Mouse (Mus musculus): ENCODE data around the gene Rab4b. TPM values are rescaled to one million over a fixed set of nuclear protein-coding genes. Genes with fewer than 3 reads are reported as not detected.

Gene Rab4b
- polyA plus RNA-seq, 1 experiment = 56.3 TPM

- no peak overlapping the region for H3ac ChIP-seq (ENCODE audit: control insufficient read depth, insufficient read length)
- peaks cover 27% of the 10 kb centered on the region for H3K79me2 ChIP-seq (ENCODE audit: control insufficient read depth, insufficient read depth)
- no peak for TF ChIP-seq E2F4 (IDR thresholded peaks at IDR 0.05; ENCODE audit: insufficient read depth)
- no peak for TF ChIP-seq MYOG (IDR thresholded peaks at IDR 0.05; ENCODE audit: control insufficient read depth in 1 of 3, insufficient read depth in 1 of 3, insufficient read length in 2 of 3, low read depth in 2 of 3)
- no peak for TF ChIP-seq POLR2A (IDR thresholded peaks at IDR 0.05; ENCODE audit: insufficient read length, low read depth)
- TF ChIP-seq MAX (IDR thresholded peaks at IDR 0.05; ENCODE audit: low read depth) = no peak
- no peak for TF ChIP-seq USF1 (IDR thresholded peaks at IDR 0.05; ENCODE audit: low read depth)
- TF ChIP-seq REST (IDR thresholded peaks at IDR 0.05; ENCODE audit: insufficient read depth, insufficient read length) = no peak
- TF ChIP-seq MYOD1 (IDR thresholded peaks at IDR 0.05; ENCODE audit: control insufficient read depth in 1 of 3, insufficient read length in 2 of 3, low read depth in 2 of 3) = no peak
- no peak for TF ChIP-seq TCF3 (IDR thresholded peaks at IDR 0.05; ENCODE audit: insufficient read length, low read depth)
- no peak for TF ChIP-seq TCF12 (IDR thresholded peaks at IDR 0.05; ENCODE audit: insufficient read depth, poor library complexity, severe bottlenecking)
- TF ChIP-seq CEBPB (IDR thresholded peaks at IDR 0.05; ENCODE audit: insufficient read depth, poor library complexity, severe bottlenecking) = no peak
- no peak for TF ChIP-seq POLR2AphosphoS2 (IDR thresholded peaks at IDR 0.05; ENCODE audit: insufficient read length, low read depth)
- no peak for TF ChIP-seq SRF (IDR thresholded peaks at IDR 0.05; ENCODE audit: control insufficient read depth, insufficient read length, low read depth)
- H3K4me3 ChIP-seq = no peak overlapping the region
- H3K27me3 ChIP-seq (ENCODE audit: control insufficient read depth, insufficient read depth, insufficient read length) = no peaks in the 10 kb centered on the region
- peaks cover 43% of the 10 kb centered on the region for H3K36me3 ChIP-seq (ENCODE audit: control insufficient read depth, insufficient read depth)
- H3K4me2 ChIP-seq (ENCODE audit: low read depth) = no peak overlapping the region
Measured at GRCm38 (mm10) chr7:27189271-27189931, 10.7 kb upstream of the Rab4b start.

DNA sequence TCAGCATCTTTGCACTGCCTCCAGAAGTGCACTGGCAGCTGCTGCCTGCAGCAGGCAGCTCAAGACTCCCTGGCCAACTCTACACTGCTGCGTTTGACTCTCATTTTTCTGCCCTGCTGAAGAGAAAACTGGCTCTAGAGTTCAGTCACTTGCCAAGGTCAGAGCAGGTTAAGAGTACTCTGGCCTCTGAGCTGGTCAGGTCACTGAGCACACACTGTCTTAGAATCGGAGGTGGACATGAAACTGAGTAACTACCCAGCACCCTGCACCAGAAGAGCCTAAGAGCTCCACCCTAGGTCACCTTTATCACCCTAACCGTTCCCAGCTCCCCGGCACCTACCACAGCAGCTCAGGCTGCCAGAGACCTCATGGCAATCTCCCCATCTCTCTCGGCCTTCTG, 7.3 kb upstream of the Rab4b start:
- Histone ChIP-seq H3K27me3 (ENCODE audit: control insufficient read depth, insufficient read depth, insufficient read length) (no peaks in the 10 kb centered on the region), H3K79me2 (ENCODE audit: control insufficient read depth, insufficient read depth) (no peaks in the 10 kb centered on the region), H3K36me3 (ENCODE audit: control insufficient read depth, insufficient read depth) (peaks cover 23% of the 10 kb centered on the region), H3ac (ENCODE audit: control insufficient read depth, insufficient read length) (no peak overlapping the region), H3K4me2 (ENCODE audit: low read depth) (no peak overlapping the region), H3K4me3 (no peak overlapping the region)
- TF ChIP-seq SRF (IDR thresholded peaks at IDR 0.05; ENCODE audit: control insufficient read depth, insufficient read length, low read depth) (no peak), TCF12 (IDR thresholded peaks at IDR 0.05; ENCODE audit: insufficient read depth, poor library complexity, severe bottlenecking) (no peak), MYOG (IDR thresholded peaks at IDR 0.05; ENCODE audit: control insufficient read depth in 1 of 3, insufficient read depth in 1 of 3, insufficient read length in 2 of 3, low read depth in 2 of 3) (no peak), TCF3 (IDR thresholded peaks at IDR 0.05; ENCODE audit: insufficient read length, low read depth) (no peak), USF1 (IDR thresholded peaks at IDR 0.05; ENCODE audit: low read depth) (no peak), REST (IDR thresholded peaks at IDR 0.05; ENCODE audit: insufficient read depth, insufficient read length) (no peak), POLR2AphosphoS2 (IDR thresholded peaks at IDR 0.05; ENCODE audit: insufficient read length, low read depth) (no peak)

DNA sequence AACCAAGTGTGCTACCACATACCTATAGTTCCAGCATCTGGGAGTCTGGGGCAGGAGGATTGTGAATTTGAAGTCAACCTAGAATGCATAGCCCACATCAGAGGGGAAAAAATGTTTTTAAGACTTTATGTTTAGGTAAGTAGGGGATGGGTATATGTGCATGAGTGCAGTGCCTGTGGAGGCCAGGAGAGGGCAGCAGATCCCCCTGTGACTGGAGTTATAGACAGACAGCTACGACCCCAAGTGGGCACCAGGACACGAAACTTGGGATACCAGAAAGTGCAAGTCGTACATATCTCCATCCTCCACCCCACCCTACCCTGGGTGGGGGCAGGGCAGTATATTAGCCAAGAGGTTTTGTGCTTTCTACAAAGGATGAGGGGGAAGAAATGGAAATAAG, 6.3 kb upstream of the Rab4b start:
- Histone ChIP-seq H3ac (ENCODE audit: control insufficient read depth, insufficient read length) (no peak overlapping the region), H3K27me3 (ENCODE audit: control insufficient read depth, insufficient read depth, insufficient read length) (no peaks in the 10 kb centered on the region), H3K36me3 (ENCODE audit: control insufficient read depth, insufficient read depth) (peaks cover 14% of the 10 kb centered on the region), H3K4me2 (ENCODE audit: low read depth) (no peak overlapping the region), H3K79me2 (ENCODE audit: control insufficient read depth, insufficient read depth) (no peaks in the 10 kb centered on the region), H3K4me3 (no peak overlapping the region)
- TF ChIP-seq POLR2AphosphoS2 (IDR thresholded peaks at IDR 0.05; ENCODE audit: insufficient read length, low read depth) (no peak), TCF3 (IDR thresholded peaks at IDR 0.05; ENCODE audit: insufficient read length, low read depth) (no peak), MAX (IDR thresholded peaks at IDR 0.05; ENCODE audit: low read depth) (no peak), MYOD1 (IDR thresholded peaks at IDR 0.05; ENCODE audit: control insufficient read depth in 1 of 3, insufficient read length in 2 of 3, low read depth in 2 of 3) (no peak), SRF (IDR thresholded peaks at IDR 0.05; ENCODE audit: control insufficient read depth, insufficient read length, low read depth) (no peak), TCF12 (IDR thresholded peaks at IDR 0.05; ENCODE audit: insufficient read depth, poor library complexity, severe bottlenecking) (no peak), E2F4 (IDR thresholded peaks at IDR 0.05; ENCODE audit: insufficient read depth) (no peak), CEBPB (IDR thresholded peaks at IDR 0.05; ENCODE audit: insufficient read depth, poor library complexity, severe bottlenecking) (no peak), USF1 (IDR thresholded peaks at IDR 0.05; ENCODE audit: low read depth) (no peak), MYOG (IDR thresholded peaks at IDR 0.05; ENCODE audit: control insufficient read depth in 1 of 3, insufficient read depth in 1 of 3, insufficient read length in 2 of 3, low read depth in 2 of 3) (no peak), REST (IDR thresholded peaks at IDR 0.05; ENCODE audit: insufficient read depth, insufficient read length) (no peak), POLR2A (IDR thresholded peaks at IDR 0.05; ENCODE audit: insufficient read length, low read depth) (no peak)

DNA sequence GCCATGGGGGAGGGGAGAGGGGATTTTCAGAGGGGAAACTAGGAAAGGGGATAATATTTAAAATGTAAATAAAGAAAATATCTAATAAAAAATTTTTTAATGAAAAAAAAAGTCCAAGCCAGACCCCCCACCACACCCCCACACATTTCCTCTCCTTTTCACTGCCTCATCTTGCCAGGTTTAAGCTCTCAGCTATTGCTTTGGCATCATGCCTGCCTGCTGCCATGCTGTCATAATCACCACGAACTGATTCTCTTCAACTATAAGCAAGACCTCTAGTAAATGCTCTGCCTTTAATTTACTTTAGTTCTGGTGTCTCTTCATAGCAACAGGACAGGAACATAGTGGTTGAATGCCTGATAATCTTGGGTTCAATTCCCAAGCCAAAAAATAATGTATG, 3.8 kb upstream of the Rab4b start:
- no peak overlapping the region for H3K4me3 ChIP-seq
- no peak for TF ChIP-seq MYOG (IDR thresholded peaks at IDR 0.05; ENCODE audit: control insufficient read depth in 1 of 3, insufficient read depth in 1 of 3, insufficient read length in 2 of 3, low read depth in 2 of 3)
- no peak for TF ChIP-seq TCF12 (IDR thresholded peaks at IDR 0.05; ENCODE audit: insufficient read depth, poor library complexity, severe bottlenecking)
- TF ChIP-seq POLR2AphosphoS2 (IDR thresholded peaks at IDR 0.05; ENCODE audit: insufficient read length, low read depth) = no peak
- no peak for TF ChIP-seq POLR2A (IDR thresholded peaks at IDR 0.05; ENCODE audit: insufficient read length, low read depth)
- TF ChIP-seq MAX (IDR thresholded peaks at IDR 0.05; ENCODE audit: low read depth) = no peak
- no peak for TF ChIP-seq REST (IDR thresholded peaks at IDR 0.05; ENCODE audit: insufficient read depth, insufficient read length)
- TF ChIP-seq USF1 (IDR thresholded peaks at IDR 0.05; ENCODE audit: low read depth) = no peak
- no peak for TF ChIP-seq CEBPB (IDR thresholded peaks at IDR 0.05; ENCODE audit: insufficient read depth, poor library complexity, severe bottlenecking)
- no peak for TF ChIP-seq E2F4 (IDR thresholded peaks at IDR 0.05; ENCODE audit: insufficient read depth)
- no peak for TF ChIP-seq SRF (IDR thresholded peaks at IDR 0.05; ENCODE audit: control insufficient read depth, insufficient read length, low read depth)
- TF ChIP-seq TCF3 (IDR thresholded peaks at IDR 0.05; ENCODE audit: insufficient read length, low read depth) = no peak
- peaks cover 7% of the 10 kb centered on the region for H3K36me3 ChIP-seq (ENCODE audit: control insufficient read depth, insufficient read depth)
- H3K79me2 ChIP-seq (ENCODE audit: control insufficient read depth, insufficient read depth) = peaks cover 2% of the 10 kb centered on the region
- H3K27me3 ChIP-seq (ENCODE audit: control insufficient read depth, insufficient read depth, insufficient read length) = no peaks in the 10 kb centered on the region
- H3ac ChIP-seq (ENCODE audit: control insufficient read depth, insufficient read length) = no peak overlapping the region
- no peak overlapping the region for H3K4me2 ChIP-seq (ENCODE audit: low read depth)
